Mouse (Mus musculus) kidney, postnatal 4 days (tissue): ENCODE results near the gene Olfr922.

Source experiments
- DNase-seq, 2 experiments: peaks; one replicate each; pipeline ENCODE4 v3.0.0; 2021; ENCODE audit warnings: mixed read lengths in 2 of 2

The Olfr922 gene

DNA sequence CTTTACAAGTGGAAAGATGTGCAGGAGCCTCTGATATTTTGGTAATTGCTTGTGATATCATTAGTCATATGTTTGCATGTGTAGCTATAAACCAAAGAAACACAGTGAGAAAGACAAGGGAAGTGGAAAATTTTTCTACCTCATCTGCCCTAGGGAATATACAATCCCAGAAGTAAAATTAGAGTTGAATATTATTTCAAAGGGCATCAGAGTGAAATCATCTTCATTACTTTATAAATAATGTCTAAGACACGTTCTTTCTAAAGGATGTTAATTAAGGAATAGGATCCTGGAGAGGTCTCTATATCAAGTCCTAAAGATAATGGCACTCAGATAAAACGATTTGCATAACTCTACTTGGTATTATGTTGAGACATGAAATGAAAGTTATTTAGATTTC, at the start of gene Olfr922:
Gene Olfr922 (plus strand): TSS at position 301 of the 400 bp plus-strand sequence.
- no peak for DNase-seq

DNA sequence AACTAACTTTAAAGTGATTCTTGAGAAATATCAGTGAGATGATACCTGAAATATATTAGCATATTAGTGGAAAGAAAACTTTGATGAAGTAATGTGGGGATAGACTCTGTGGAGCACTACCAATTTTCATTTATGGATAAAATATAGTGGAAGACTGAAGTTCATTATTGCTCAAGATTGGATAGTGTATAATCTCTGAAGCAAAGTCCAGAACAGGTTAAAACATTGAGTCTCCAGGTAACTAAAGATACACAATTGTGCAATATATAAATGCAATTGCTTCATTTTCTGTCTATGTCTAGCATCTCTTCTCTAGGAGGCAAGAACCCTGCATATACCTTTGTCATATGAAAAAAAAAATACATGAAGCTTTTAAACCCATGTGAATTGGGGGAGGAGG, 41.6 kb upstream of the Olfr922 start, which contains the start of gene Olfr921:
Gene Olfr921 (plus strand): TSS at position 301 of the 400 bp plus-strand sequence.
- no peak for DNase-seq

DNA sequence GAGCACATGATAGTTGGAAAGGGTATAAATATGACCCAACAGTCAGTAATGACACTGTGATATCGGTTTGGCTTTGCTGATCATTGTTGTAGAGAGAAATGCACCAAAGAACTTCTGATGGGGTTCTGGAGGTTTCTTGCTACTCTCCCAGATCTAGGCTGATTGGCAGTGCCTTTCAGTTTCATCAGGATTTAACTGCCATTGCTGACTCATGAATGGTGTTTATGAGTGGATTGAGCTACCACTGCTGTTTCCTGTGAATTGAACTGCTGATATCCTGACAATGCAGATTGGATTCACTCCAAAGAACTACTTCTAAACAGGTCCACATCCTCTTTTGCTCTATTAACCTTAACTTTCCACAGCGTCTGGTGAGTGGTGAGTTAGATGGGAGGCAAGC, 21.7 kb upstream of the Olfr922 start:
- no peak for DNase-seq

DNA sequence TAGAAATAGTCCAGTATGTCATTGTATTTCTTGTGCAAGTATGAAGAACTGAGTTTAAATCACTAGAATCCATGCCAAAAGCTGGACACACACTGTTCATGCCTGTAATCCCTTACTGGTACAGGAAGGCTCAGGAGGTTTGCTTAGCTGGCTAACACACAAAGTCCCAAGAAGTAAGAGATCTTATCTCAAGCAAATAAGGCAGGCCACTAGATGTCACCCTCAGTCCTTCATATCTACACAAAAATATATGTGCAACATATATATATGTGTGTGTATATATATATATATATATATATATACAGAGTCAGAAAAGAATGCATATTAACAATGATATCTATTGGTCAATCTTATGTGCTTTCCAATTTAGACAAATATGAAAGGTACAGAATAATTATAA, 8.7 kb upstream of the Olfr922 start:
- no peak for DNase-seq

DNA sequence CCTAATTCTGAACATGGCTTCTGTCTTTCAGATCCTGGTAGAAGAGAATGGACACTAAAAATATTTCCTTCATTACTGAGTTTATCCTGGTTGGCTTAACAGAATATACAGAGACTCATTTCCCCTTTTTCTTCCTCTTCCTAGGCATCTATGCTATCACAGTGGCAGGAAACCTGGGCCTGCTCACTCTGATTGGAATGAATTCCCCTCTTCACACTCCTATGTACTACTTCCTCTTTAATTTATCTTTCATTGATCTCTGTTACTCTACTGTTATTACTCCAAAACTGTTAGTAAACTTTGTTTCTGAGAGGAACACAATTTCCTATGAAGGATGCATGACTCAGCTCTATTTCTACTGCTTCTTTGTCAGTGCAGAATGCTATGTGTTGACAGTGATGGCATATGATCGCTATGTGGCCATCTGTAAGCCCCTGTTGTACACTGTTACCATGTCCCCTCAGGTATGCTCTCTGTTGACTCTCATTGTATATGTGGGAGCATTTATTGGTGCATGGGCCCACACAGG, 1.1 kb downstream of the Olfr922 start:
- DNase-seq: no peak

DNA sequence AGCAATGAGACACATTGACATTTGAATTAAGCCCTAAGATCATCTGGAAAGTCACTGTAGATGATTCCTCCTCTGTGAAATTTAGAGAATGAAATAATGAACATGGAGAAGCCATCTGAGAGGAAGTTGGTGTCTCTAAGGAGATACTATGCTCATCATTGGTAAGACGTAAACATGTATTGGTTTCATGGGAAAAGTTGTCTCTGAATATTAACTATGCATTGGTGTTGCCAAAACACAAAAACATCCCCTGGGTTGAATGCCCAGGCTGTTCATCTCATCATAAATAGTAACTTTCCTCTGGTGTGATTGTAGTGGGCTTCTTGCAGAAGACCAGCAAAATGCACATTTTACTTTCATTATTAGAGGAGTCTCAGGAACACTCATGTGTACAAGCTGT, 11.8 kb downstream of the Olfr922 start, which contains the start of gene Olfr923:
Gene Olfr923 (plus strand): TSS at position 301 of the 400 bp plus-strand sequence.
- no peak for DNase-seq

DNA sequence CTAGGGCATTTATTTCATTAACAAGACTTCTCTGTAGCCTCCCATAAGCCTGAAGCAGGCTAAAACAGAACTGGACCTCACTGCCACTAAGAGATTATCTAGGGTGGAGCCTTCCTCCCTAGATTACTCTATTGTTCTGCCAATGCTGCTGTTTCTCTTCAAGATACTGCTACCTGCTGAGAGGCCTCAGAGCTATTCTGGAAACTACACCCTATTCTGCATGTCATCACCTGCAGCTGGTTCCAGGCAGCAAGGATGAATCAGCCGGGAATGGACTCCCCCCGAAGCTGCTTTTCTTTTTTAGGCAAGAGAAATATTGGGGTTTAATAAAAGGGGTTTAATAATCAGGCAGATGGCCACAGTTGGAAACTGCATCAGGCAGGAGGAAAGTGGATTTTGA, 18.6 kb downstream of the Olfr922 start:
- no peak for DNase-seq

DNA sequence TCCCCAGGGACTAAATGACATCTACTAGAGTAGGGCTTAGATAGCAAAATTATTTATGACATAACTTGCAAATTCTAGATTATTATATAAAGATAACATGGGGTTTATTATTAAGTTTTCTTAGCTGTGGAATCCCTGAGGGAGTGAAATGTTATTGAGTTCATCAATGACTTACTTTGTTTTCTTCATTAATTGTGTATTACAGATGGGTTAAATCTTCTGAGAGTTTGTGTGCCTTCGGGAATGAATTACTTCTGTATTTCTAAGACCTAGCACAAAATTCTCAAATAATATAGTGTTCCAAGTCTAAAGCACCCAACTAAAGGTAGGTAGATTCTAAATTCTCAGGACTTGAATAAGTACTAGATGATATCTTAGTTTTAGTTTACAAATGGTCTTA, 29.7 kb downstream of the Olfr922 start, which contains the start of gene Olfr924:
Gene Olfr924 (plus strand): TSS at position 301 of the 400 bp plus-strand sequence.
- DNase-seq: no peak

DNA sequence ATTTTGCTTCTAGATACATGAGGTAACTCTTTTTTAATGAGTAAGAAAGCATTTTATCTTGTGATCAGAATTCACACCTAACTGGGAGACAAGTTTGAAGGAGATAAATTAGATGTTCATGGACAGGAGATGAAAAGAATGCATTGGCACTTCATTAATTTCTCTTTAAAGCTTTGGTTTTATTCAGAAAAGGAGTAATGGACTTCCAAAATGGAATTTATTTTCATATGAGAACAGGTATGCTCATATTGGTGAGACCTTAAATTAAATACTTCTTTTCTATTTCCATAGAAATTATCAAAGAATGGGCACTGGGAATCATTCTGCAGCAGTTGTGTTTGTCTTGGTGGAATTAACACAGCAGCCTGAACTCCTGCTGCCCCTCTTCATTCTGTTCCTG, 40.3 kb downstream of the Olfr922 start, which contains the start of gene Olfr26:
Gene Olfr26 (plus strand): TSS at position 301 of the 400 bp plus-strand sequence.
- no peak for DNase-seq
